Mouse (Mus musculus): Measurements from ENCODE around the gene Mcm3.

The Mcm3 gene

GRCm38 (mm10) chr1:20819771-20820605 is at the start of gene Mcm3:
Gene Mcm3 (minus strand): TSS chr1:20820312.
- peak; percentile 91 to 92 for DNase-seq

GRCm38 (mm10) chr1:20868036-20868435 is 47.9 kb upstream of the Mcm3 start:
- no peak for DNase-seq

DNA sequence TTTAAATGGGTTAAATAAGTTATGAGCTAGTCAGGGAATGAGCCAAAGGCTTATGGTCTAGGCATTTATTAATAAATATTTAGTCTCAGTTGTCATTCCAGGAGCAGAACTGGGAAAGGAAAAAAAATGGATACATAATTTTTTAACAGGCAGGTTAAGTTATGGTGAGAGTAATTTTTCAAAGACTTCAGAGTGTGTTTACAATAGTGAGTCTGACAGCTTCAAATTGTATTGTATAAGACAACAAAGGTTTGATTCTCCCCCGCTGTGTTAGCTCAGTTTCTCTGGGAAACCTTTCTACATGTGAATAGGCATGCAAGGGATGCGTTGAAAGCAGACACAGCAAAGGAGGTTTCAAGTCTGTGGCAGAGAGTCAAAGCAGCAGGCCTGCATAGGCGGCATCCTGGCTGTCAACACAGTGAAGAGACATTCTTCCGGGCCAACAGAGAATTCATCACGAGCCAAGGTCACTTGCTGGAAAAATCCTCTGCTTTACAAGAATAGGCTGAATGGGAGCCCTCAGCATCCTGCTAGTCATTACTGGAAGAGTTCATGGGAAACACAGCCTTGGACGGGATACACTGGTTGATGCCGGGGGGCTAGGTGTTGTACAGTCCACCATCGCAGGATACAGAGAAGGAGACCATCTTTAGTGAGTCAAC is 47.3 kb upstream of the Mcm3 start:
- DNase-seq: no peak

GRCm38 (mm10) chr1:20863452-20864172 is 43.5 kb upstream of the Mcm3 start:
- DNase-seq: peak; percentile 12 to 58

DNA sequence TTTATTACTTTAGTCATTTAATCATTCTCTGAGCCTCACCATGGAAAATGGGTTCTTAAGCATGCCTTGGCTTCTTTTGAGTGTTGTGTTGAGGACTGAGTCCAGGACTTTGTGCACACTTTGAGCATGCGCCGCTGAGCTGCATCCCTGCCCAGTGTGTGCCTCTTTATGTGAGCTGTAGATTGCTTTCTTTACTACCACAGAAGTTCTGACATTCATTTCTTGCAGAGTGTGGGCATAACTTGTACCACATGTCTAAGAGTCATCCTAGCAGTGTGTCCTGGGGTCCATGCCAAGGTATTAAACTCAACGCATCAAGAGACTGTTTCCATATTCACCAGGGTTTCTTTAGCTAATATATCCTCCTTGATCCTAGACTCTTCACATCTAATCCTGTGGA is 41.8 kb upstream of the Mcm3 start:
- no peak for DNase-seq

DNA sequence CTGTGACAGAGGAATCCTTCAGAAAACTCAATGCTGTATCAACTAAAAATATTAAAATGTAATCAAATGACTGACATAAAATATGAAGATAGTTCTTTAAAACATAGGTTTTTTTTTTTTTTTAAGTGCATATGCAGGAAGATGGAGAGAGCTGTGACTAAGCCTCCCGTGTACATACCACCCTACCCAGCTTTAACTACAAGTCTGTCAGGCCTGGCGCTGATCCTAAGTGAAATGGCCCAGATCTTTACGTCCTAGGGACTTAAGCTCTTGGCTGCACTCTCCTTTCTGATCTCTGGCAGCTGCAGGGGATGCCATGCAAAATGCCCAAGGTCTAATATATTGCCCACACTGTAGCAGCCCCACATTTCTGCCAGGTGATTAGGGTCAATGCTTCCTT is 40.7 kb upstream of the Mcm3 start:
- no peak for DNase-seq

DNA sequence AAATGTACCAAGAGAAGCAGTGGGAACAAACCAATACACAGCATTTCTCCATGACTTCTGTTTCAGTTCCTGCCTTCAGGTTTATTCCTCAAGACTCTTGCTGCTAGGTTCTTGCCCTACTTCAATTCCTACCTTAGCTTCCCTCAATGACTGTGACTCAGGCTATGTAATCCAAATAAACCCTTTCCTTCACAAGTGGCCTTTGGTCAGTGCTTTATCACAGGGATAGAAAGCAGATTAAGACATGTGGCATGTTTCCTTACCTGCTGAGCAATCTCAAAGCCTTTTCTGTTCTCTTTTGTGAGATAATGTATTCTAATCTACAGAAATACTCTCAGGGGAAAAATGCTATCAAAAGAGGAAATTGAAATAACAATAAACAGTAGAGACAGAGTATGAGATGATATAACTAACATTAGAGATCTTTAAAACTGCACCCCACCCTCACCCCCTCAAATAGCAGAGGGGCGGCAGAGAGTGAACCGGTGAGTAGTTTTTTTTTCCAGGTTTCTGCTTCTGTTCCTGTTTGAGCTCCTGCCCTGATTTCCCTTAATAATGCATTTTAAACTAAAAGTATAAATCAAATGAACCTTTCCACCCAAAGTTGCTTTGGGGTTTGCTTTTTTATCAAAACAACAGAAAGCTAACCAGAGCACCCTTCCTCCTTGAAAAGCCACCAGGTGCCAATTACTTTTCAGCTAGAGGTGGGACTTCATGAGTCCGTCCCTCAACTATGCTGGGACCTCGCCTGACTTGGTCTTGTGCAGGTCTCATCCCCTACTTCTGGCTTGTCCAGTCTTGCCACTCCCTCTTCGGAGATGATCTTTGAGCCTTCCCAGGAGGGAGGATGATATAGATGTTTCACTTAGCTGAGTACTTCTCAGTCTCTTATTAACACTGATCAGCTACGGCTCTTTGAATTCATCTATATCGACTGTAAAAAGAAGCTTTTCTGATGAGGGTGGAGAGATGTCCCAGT is 37.1 kb upstream of the Mcm3 start:
- no peak for DNase-seq

DNA sequence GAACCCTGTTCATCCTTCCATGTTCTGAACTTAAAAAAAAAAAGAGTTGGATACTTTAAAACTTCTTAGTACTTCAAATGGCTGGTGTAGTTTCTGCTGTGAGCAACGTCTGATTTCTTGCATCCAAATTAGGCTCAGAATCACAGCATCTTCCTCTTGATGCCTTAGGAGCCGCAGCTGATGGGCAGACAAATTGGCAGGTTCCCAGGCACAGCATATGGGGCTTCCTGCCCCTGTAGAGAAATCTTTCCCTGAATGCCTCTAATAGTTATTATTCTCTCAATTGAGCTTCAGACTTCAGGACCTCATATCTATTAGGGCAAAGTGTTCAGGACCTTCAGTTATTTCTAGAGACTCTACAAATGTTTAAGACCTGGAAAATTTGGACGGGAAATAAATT is 19.8 kb upstream of the Mcm3 start:
- DNase-seq: no peak

- DNase-seq: no peak
Measured at GRCm38 (mm10) chr1:20836551-20837125, 16.5 kb upstream of the Mcm3 start.

GRCm38 (mm10) chr1:20833141-20833511 is 13.0 kb upstream of the Mcm3 start:
- no peak for DNase-seq

GRCm38 (mm10) chr1:20832473-20833140 is 12.5 kb upstream of the Mcm3 start:
- DNase-seq: no peak

GRCm38 (mm10) chr1:20830546-20830945 is 10.4 kb upstream of the Mcm3 start:
- DNase-seq: no peak

DNA sequence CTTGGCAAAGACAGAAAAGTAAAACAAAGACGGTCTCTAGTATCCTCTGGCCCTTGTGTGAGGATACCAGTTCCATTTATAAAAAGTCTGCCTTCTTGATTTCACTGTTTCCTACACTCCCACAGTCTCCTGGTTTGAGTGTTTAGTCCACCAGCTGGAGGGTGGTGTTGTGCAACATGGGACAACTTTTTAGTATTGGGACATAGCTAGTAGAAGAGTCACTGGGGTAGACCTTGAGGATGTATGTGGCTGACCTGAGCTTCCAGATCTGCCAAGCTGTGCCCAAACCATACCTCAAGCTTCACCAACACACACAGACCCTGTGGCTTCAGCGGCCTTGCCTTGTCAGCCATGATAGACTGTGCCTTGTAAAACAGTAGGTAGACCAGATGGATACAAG is 7.9 kb upstream of the Mcm3 start:
- DNase-seq: no peak

- no peak for DNase-seq
Measured at GRCm38 (mm10) chr1:20825036-20825435, 4.9 kb upstream of the Mcm3 start.

- DNase-seq: no peak
Measured at GRCm38 (mm10) chr1:20823906-20824305, 3.8 kb upstream of the Mcm3 start.

DNA sequence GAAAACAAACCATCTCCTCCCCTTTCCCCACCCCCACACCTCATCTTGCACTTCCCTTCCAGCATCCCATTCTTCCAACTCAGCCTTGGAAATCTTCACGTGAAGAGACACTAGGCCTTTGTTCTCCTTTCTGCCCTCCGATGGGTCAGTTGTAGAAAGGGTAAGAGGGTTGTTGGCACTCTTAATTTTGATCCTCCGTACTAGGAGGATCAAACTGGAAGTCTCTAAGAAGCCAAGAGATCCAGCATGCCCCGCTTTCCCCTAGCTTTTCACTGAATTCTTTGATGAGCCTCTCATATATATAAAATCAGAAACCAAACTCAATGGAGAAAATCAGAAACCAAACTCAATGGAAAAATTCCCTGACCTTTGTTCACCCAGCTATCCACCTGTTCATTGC is 3.4 kb upstream of the Mcm3 start:
- DNase-seq: no peak

- DNase-seq: no peak
Measured at GRCm38 (mm10) chr1:20820959-20821358, 847 bp upstream of the Mcm3 start.

GRCm38 (mm10) chr1:20817596-20817995 is 2.5 kb downstream of the Mcm3 start:
- no peak for DNase-seq

DNA sequence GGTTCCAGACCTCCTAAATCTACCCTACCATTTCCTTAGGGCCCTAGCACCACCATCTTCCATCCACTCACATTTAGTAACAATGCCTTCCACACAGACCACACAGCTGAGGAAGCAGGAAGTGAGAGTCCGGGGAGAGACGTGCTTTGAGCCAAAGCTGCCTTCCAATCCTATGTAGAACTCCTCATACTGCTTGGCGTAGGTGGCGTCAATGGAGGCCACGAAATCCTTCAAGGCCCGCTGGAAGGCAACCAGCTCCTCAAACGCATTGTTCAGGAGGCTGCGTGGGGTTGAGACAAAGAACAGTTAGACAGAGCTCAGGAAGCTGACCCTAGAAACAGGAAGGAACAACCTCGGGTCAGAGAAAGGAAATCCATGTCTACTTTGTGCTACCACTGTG is 2.9 kb downstream of the Mcm3 start:
- DNase-seq: peak; percentile 15 to 35

DNA sequence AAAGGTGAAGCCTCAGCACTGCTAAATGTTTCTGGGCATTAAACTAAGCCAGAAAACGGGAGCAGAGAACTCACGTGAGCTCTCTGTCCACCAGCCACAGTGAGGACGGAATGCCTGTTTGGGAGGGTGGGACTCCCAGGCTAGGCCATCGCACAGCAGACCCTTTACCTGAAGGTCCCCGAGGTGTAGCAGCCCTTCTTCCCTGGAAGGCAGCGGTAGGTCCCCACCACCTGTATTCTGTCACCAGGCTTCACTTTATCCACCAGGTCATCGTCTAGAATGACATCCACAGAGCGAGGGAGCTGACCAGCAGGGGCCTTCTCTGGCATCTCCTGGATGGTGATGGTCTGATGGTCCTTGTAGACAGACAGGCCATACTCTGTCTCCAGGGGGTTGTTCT is 5.6 kb downstream of the Mcm3 start:
- no peak for DNase-seq

- DNase-seq: no peak
Measured at GRCm38 (mm10) chr1:20804526-20804925, 15.6 kb downstream of the Mcm3 start.

Data from lung, postnatal 4 days (tissue).